Mouse (Mus musculus) testis, adult 2 months (tissue): ENCODE data around the gene Mgp. TPM values are rescaled to one million over a fixed set of nuclear protein-coding genes. Genes with fewer than 3 reads are reported as not detected.

Experiments
- H3K27ac ChIP-seq: fragments of 200-500 bp; 2 replicates; pipeline ENCODE4 v1.5.1; 2012; ENCODE audit warnings: low read depth, low read length; ENCODE audit not compliant: control insufficient read depth, insufficient read depth
- H3K27me3 ChIP-seq: fragments of 200-500 bp; 2 replicates; pipeline ENCODE4 v1.6.1; 2012; ENCODE audit warnings: mild to moderate bottlenecking, low read length, moderate library complexity; ENCODE audit not compliant: control insufficient read depth, insufficient read depth
- H3K36me3 ChIP-seq: fragments of 200-500 bp; 2 replicates; pipeline ENCODE4 v1.6.1; 2012; ENCODE audit warnings: mild to moderate bottlenecking, low read length; ENCODE audit not compliant: control insufficient read depth, insufficient read depth
- H3K4me1 ChIP-seq: fragments of 200-500 bp; 2 replicates; pipeline ENCODE4 v1.6.1; 2012; ENCODE audit warnings: low read length; ENCODE audit not compliant: control insufficient read depth, insufficient read depth
- H3K4me3 ChIP-seq: fragments of 200-500 bp; 2 replicates; pipeline ENCODE4 v1.5.1; 2012; ENCODE audit warnings: low read depth, mild to moderate bottlenecking, low read length, moderate library complexity, mixed read lengths; ENCODE audit not compliant: control insufficient read depth
- CTCF ChIP-seq: fragments of 200-500 bp; IDR thresholded peaks from 2 replicates; pipeline ENCODE4 v1.5.1; 2012; ENCODE audit warnings: low read depth, mild to moderate bottlenecking, inconsistent platforms, low read length, moderate library complexity; ENCODE audit not compliant: control insufficient read depth, insufficient read depth, insufficient replicate concordance
- POLR2A ChIP-seq: fragments of 200-500 bp; IDR thresholded peaks from 2 replicates; pipeline ENCODE4 v1.6.1; 2012; ENCODE audit warnings: low read depth, mild to moderate bottlenecking, inconsistent platforms, low read length, moderate library complexity; ENCODE audit not compliant: control insufficient read depth
- polyA plus RNA-seq: library from polyadenylated mRNA; depleted of rRNA; stranded (reverse); fragments of >200 nt; gene quantifications from 2 replicates; pipeline ENCODE4 v1.2.3, GENCODE M21; 2012

Gene Mgp
- polyA plus RNA-seq, 1 experiment = 51.0 TPM

DNA sequence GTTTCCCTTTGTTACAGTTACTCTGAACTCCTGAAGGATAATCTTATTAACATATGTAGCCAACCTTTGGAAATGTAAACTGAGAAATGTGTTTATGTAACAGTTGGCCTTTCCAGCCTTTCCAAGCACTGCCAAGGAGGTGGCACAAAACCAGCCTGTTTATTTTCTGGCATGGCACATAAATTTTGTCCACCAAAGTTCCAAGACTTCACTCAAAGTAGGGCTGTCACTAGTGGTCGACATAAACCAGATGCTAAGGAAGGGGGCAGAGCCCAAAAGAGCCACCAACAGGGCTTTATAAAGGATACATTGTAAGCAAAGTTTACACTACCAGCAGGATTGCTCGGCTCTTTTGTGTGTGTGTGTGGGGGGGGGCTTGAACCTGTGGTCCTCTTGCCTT is 42.3 kb upstream of the Mgp start:
- no peaks in the 10 kb centered on the region for H3K36me3 ChIP-seq
- no peak for TF ChIP-seq CTCF
- no peak for TF ChIP-seq POLR2A
- peaks cover 3% of the 10 kb centered on the region; the same call in 1 of the 2 replicates for H3K4me1 ChIP-seq
- no peaks in the 10 kb centered on the region for H3K27me3 ChIP-seq
- H3K27ac ChIP-seq = no peak overlapping the region
- H3K4me3 ChIP-seq = no peak overlapping the region

DNA sequence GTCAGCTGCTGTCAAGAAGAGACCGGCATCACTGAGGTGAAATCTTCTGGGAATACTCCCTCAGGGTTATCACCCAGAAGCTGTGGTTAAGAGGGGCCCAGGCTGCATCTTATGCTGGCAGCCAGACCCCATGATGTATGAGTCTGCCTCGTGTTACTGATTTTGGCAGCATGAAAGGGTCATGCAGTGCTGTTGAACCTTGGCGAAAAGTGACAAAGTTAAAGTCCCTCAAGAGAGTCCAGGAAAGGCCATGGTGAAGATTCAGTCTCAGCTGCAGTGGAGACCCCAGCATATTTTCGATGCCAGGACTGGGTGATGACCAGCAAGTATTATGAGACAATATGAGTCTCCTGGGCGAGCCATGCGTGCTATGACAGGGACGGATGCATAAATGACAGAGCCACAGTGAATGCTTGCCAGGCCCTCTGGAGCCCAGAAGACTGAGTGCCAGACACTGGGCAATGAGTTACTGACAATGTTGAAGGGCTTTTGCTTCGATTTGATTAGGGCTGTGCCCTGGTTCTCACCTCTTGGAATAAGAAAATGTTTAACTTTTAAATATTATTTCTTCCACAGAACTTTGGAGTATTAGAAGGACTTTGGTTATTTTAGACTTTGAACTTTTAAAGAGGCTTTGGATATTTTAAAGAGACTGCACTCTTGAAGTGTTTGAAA is 40.2 kb upstream of the Mgp start:
- Histone ChIP-seq H3K27me3 (no peaks in the 10 kb centered on the region), H3K36me3 (no peaks in the 10 kb centered on the region), H3K4me3 (no peak overlapping the region), H3K4me1 (peaks cover 5% of the 10 kb centered on the region; the same call in 1 of the 2 replicates), H3K27ac (no peak overlapping the region)
- TF ChIP-seq POLR2A (no peak), CTCF (no peak)

DNA sequence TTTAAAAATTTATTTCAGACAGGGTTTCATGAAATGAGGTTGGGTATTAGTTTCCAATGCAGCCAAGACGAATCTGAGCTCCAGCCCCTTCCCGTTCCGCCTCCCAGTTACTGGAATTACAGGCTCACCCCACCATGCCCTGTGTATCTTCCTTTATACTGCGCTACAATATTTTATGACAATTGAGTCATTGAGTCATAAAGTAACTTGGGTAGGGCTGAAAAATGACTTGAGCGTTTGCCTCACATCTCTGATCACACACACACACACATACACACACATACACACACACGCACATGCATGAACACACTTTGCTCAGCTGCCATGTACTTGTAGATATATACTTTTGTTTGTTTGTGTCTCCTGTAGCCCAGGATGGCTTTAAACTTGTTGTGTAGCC is 38.6 kb upstream of the Mgp start:
- H3K4me3 ChIP-seq = no peak overlapping the region
- peaks cover 5% of the 10 kb centered on the region; the same call in 1 of the 2 replicates for H3K4me1 ChIP-seq
- no peaks in the 10 kb centered on the region for H3K36me3 ChIP-seq
- TF ChIP-seq CTCF (no peak), POLR2A (no peak)
- H3K27me3 ChIP-seq = no peaks in the 10 kb centered on the region
- no peak overlapping the region for H3K27ac ChIP-seq

DNA sequence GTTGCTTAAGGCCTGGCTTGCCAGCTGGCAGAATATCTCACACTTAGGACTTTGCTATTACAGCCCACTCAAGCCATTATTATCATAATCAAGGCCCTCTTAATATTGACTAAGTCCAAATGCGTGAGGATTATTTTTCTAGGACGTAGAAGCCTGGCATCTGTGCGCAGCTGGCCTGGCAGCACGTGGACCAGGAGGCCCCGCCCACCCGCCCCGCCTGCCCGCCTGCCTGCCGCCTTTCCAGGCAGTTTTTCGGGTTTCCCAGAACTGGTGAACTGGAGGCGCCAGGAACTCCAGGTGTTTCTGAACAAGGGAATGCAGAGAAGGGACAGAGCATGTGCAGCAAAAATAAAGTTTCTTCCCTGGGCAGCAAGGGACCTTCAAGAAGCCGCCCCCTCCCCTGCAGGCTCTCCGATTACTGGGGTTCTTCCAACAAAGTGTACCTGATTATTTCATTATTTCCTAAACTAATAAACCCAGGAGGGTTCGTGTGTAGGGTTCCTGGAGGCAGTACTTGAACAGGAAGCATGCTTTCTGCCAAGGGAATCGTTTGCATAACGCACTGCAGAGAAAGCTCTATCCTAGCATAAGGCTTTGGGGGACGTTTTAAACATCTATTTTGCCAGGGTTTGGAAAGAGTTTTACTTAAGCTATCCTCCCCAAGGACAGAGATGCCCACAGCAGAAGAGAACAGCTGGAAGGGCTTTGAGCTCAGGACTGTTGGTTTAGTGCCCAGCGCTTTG is 37.9 kb upstream of the Mgp start:
- TF ChIP-seq CTCF = no peak
- TF ChIP-seq POLR2A = no peak
- H3K4me3 ChIP-seq = no peak overlapping the region
- H3K27me3 ChIP-seq = no peaks in the 10 kb centered on the region
- no peaks in the 10 kb centered on the region for H3K36me3 ChIP-seq
- peaks cover 5% of the 10 kb centered on the region; the same call in 1 of the 2 replicates for H3K4me1 ChIP-seq
- H3K27ac ChIP-seq = no peak overlapping the region

DNA sequence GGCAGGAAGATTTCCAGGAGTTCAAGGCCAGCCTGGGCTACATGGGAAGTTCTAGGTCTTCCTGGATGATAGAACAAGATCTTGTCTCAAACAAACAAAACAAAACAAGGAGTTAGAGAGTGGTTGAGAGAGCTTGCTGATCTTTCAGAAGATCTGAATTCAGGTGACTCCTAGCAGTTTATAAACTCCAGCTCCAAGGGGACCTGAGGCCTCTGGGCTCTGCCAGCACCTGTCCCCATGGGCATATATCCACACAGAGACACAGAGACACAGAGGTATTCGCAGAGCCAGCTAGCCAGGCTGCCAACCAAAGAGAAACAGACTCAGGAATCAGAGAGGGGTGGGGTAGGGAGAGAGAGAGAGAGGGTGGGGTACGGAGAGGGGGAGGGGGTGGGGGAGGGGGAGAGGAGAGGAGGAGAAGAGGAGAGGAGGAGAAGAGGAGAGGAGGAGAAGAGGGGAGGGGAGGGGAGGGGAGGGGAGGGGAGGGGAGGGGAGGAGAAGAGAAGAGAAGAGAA is 37.2 kb upstream of the Mgp start:
- no peak overlapping the region for H3K4me3 ChIP-seq
- H3K27ac ChIP-seq = no peak overlapping the region
- H3K36me3 ChIP-seq = no peaks in the 10 kb centered on the region
- TF ChIP-seq CTCF = no peak
- no peak for TF ChIP-seq POLR2A
- no peaks in the 10 kb centered on the region for H3K27me3 ChIP-seq
- H3K4me1 ChIP-seq = peaks cover 5% of the 10 kb centered on the region; the same call in 1 of the 2 replicates

DNA sequence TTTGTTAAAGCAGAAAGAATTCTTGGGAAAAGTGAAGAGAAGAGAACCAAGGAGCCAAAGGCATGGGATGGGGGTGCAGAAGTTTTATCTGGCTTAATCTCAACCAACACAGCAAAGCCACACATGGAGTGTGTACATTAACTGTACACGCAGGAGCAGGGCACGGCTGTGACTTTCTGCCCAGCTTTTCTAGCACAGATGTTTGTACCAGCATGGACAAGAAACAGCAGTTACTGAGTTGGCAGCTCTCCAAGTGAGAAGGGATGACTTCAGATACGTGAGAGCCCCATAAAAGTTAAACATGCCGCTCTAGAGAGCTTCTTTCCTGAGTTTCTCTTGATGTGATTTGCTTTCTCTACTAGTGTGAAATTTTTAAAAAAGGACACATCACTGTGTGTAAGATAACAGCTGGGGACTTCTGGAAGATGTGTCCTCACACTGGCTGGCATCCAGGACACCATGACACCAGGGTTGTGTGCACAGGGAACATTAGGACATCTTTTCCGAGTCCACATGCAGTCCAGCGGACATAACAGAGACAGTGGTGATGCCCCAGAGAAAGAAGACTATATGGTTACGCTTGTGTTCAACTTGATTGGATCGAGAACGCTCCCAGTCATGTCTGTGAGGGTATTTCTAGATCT is 34.7 kb upstream of the Mgp start:
- Histone ChIP-seq H3K4me1 (peaks cover 10% of the 10 kb centered on the region), H3K4me3 (no peak overlapping the region), H3K27me3 (no peaks in the 10 kb centered on the region), H3K36me3 (no peaks in the 10 kb centered on the region), H3K27ac (no peak overlapping the region)
- TF ChIP-seq CTCF = no peak
- TF ChIP-seq POLR2A = no peak

DNA sequence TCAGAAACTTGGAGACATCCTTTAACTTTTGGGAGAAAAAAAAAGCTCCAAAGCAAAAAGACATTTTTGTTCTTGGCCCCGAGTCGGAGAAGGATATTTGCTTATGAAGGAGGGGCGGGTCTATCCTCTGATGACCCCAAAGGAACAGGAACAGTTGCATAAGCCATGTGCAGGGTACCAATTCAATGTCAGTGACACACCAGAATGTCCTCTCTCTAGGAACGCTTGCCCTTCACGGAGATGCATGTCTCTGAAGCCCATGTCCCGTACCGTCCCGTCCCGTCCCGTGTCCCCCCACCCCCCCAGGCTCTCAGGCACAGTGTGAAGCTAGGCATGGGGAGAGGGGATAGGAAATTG is 31.3 kb upstream of the Mgp start:
- H3K27ac ChIP-seq = no peak overlapping the region
- TF ChIP-seq POLR2A (no peak), CTCF (no peak)
- no peaks in the 10 kb centered on the region for H3K36me3 ChIP-seq
- no peaks in the 10 kb centered on the region for H3K27me3 ChIP-seq
- H3K4me3 ChIP-seq = no peak overlapping the region
- peaks cover 7% of the 10 kb centered on the region for H3K4me1 ChIP-seq
